Mouse (Mus musculus) liver, embryonic 11.5 days (tissue): Measurements from ENCODE around the gene Bcl7c. TPM values are rescaled to one million over a fixed set of nuclear protein-coding genes. Genes with fewer than 3 reads are reported as not detected.

ENCODE experiments used
- ATAC-seq: fragments of 200-750 bp; cut with Nextera tagmentation; replicated peaks from 2 replicates; pipeline ENCODE4 v1.8.0; 2017; ENCODE audit warnings: moderate number of reproducible peaks, mild to moderate bottlenecking, moderate TSS enrichment, moderate library complexity; ENCODE audit not compliant: low FRiP score
- DNase-seq: peaks from one replicate; pipeline ENCODE4 v3.0.0-alpha.2; 2017; ENCODE audit warnings: low spot score
- H3K27ac ChIP-seq: fragments of 300-500 bp; sonication (generic); 2 replicates; pipeline ENCODE4 v1.5.1; 2014; ENCODE audit warnings: mild to moderate bottlenecking, low read depth, low read length, control low read depth
- H3K27me3 ChIP-seq: fragments of 300-500 bp; sonication (generic); replicated peaks from 2 replicates; pipeline ENCODE4 v1.6.1; 2014; ENCODE audit warnings: low read length, mixed read lengths; ENCODE audit not compliant: control insufficient read depth, insufficient read depth
- H3K36me3 ChIP-seq: fragments of 300-500 bp; sonication (generic); 2 replicates; pipeline ENCODE4 v1.6.1; 2014; ENCODE audit warnings: mild to moderate bottlenecking, low read length, moderate library complexity, mixed read lengths; ENCODE audit not compliant: control insufficient read depth, insufficient read depth
- H3K4me1 ChIP-seq: fragments of 300-500 bp; sonication (generic); replicated peaks from 2 replicates; pipeline ENCODE4 v1.6.1; 2014; ENCODE audit warnings: low read length, mixed read lengths; ENCODE audit not compliant: control insufficient read depth, insufficient read depth
- H3K4me2 ChIP-seq: fragments of 300-500 bp; sonication (generic); 2 replicates; pipeline ENCODE4 v1.6.1; 2014; ENCODE audit warnings: mild to moderate bottlenecking, control low read depth, moderate library complexity
- H3K4me3 ChIP-seq: fragments of 300-500 bp; sonication (generic); 2 replicates; pipeline ENCODE4 v1.5.1; 2014; ENCODE audit warnings: low read depth, low read length, control low read depth
- H3K9ac ChIP-seq: fragments of 300-500 bp; sonication (generic); 2 replicates; pipeline ENCODE4 v1.6.1; 2014; ENCODE audit warnings: low read depth, low read length, control low read depth
- H3K9me3 ChIP-seq: fragments of 300-500 bp; sonication (generic); 2 replicates; pipeline ENCODE4 v1.6.1; 2016; ENCODE audit warnings: low read length, inconsistent platforms, mixed read lengths; ENCODE audit not compliant: control insufficient read depth
- WGBS: fragments of 180-500 bp; shearing (Covaris S2); extraction: QIAGEN DNeasy Blood & Tissue Kit; methylation state at CpG from one replicate; pipeline ENCODE4 v1.1.7; 2014; 5-methylcytosine and 5-hydroxymethylcytosine counted together
- polyA plus RNA-seq: library from polyadenylated mRNA; unstranded; fragments of >200 nt; fragmentation: Nextera tagmentation; extraction: Ambion mirVana; gene quantifications from 2 replicates; pipeline ENCODE4 v1.2.1, GENCODE M21; 2014

The Bcl7c gene
- 46.8 and 50.7 TPM in 2 replicates for polyA plus RNA-seq

DNA sequence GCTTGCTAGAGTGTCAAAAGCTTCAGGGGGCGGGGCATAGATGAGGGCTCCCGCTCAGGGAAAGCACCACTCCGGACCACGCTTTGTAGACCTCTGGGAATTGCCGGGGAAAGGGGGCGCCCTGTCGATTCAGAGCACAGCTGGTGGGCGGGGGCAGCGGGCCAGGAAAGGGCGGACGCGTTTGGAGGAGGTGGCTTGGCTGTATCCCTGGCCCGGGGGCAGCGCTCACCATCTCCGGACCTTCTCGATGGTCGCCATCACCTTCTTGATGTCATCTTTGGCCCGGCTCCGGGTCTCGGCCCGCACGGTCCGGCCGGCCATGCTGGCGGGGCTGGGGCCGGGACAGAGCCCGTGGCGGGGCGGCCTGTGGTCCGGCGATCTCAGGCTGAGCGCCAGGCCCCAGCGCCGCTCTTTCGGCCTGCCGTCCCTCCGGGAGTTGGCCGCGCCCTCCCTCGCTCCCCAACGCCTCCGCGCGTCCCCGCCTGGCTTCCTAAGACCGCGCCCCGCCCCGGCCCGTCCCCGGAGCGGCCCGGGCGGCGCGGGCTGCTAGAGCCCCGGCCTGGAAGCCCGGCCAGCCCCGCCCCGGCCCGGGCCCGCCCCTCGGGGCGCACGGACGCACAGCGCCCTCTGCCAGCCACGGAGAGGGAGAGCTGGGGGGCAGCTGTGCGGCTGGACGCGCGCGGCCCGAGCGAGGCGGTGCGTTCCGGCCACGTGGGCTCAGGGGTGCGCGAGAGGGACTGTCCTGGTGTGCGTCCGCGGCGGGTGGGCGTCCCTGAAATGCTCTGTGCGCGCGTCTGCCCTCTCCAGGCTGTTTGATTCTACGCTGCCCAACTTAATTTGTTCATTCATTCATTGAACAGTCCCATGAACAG, at the start of gene Bcl7c:
TSS of gene Bcl7c (minus strand) at position 727 of the 872 bp plus-strand sequence.
- Histone ChIP-seq H3K4me2 (peak within 1 kb of the TSS; percentile 83), H3K4me3 (peak within 1 kb of the TSS; percentile 71), H3K36me3 (peaks cover 2% of the 10 kb centered on the region; the same call in 1 of the 2 replicates), H3K27me3 (no peaks in the 10 kb centered on the region), H3K9me3 (no peaks in the 10 kb centered on the region), H3K27ac (peak within 1 kb of the TSS; percentile 91), H3K4me1 (peaks cover 21% of the 10 kb centered on the region), H3K9ac (peak within 1 kb of the TSS; percentile 77)
- ATAC-seq (peak; percentile 88), DNase-seq (peak; percentile 93)
- under 1% methylated on average over 84 of the region's 90 CpGs for WGBS

DNA sequence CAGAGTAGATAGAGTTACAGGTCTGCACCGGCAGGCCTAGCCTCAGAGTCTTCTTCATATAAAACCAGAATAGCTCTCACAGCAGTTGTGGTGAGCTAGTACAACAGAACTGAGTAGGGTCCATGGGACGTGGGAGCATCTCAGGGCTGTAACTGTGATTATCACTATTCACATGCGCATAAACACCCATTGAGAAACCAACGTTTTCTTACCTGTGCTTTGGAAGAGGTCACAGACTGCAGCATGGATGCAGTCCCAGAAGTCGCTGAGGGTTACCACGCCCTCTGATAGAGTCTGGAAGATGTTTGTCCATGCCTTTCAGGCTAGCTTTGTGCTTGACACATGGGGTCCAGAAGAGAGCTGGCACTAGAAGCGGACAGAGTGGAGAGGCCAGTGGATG, 45.0 kb upstream of the Bcl7c start:
- no peak overlapping the region for H3K4me3 ChIP-seq
- no peak for ATAC-seq
- H3K27me3 ChIP-seq = no peaks in the 10 kb centered on the region
- no peaks in the 10 kb centered on the region for H3K4me1 ChIP-seq
- WGBS = 85% methylated on average over 7 of the region's 7 CpGs
- H3K4me2 ChIP-seq = no peak overlapping the region
- H3K27ac ChIP-seq = no peak overlapping the region
- DNase-seq = no peak
- no peaks in the 10 kb centered on the region for H3K9me3 ChIP-seq
- no peak overlapping the region for H3K9ac ChIP-seq
- H3K36me3 ChIP-seq = peaks cover 44% of the 10 kb centered on the region

DNA sequence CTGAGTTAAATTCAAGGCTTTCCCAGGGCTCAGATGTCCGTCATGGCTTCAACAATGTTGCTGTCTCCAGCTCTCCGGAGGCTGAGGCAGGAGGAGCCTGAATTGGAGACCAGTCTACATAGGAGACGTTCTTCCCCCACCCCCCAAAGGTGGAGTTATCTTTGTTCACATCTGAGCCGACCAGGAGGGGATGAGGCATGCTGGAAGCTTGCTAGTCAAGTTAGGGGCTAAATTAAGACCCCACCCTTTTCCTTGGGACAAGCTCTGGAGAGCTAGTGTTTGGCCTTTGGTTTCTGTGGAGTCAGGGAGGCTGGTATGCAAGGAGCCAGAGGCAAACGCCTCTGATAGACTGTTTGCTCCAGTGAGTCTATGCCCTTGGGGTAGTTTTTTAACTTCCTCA, 44.4 kb upstream of the Bcl7c start:
- WGBS = 69% methylated on average over 5 of the region's 5 CpGs
- Histone ChIP-seq H3K4me3 (no peak overlapping the region), H3K27me3 (no peaks in the 10 kb centered on the region)

DNA sequence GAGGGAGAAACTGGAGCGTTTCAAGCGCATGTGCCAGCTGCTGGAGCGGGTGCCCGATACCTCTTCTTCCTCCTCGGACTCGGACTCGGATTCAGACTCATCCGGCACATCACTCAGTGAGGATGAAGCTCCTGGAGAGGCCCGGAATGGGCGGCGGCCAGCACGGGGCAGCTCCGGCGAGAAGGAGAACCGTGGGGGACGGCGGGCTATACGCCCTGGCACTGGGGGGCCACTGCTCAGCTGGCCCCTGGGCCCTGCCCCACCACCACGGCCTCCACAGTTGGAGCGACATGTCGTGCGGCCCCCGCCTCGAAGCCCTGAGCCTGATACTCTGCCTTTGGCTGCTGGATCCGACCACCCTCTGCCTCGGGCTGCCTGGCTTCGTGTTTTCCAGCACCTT, 43.3 kb upstream of the Bcl7c start:
- no peak overlapping the region for H3K9ac ChIP-seq
- H3K4me3 ChIP-seq = no peak overlapping the region
- ATAC-seq (no peak), DNase-seq (no peak)
- no peak overlapping the region for H3K27ac ChIP-seq
- no peaks in the 10 kb centered on the region for H3K27me3 ChIP-seq
- H3K4me2 ChIP-seq = no peak overlapping the region
- no peaks in the 10 kb centered on the region for H3K4me1 ChIP-seq
- H3K36me3 ChIP-seq = peaks cover 33% of the 10 kb centered on the region
- WGBS = 92% methylated on average over 27 of the region's 27 CpGs
- H3K9me3 ChIP-seq = no peaks in the 10 kb centered on the region

More for the DNA sequence above, 44.4 kb upstream of the Bcl7c start:
- H3K4me1 ChIP-seq = no peaks in the 10 kb centered on the region
- no peak for ATAC-seq
- no peak overlapping the region for H3K9ac ChIP-seq
- no peaks in the 10 kb centered on the region for H3K9me3 ChIP-seq
- no peak for DNase-seq
- no peak overlapping the region for H3K4me2 ChIP-seq
- H3K36me3 ChIP-seq = peaks cover 41% of the 10 kb centered on the region
- no peak overlapping the region for H3K27ac ChIP-seq

DNA sequence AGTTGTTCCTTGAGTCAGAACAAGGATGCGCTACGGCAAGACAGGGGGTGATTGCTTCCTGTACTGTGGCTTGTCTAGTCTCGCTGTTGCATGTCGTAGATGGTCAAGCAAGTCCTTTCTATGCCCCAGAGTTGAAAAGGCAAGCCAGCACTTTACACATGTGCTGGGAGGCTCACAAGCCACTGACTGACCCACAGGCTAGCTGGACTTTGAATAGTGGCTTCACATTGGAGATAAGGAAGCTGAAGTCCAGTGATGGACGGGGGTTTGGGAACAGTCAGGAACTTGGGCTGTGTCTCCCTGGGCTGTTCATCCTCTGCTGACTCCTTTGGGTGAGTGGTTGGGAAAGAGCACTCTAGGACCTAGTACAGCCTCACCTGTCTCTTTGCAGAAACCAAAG, 42.9 kb upstream of the Bcl7c start:
- ATAC-seq (no peak), DNase-seq (no peak)
- Histone ChIP-seq H3K9ac (no peak overlapping the region), H3K4me3 (no peak overlapping the region), H3K27me3 (no peaks in the 10 kb centered on the region), H3K4me1 (peaks cover 3% of the 10 kb centered on the region; the same call in 1 of the 2 replicates), H3K36me3 (peaks cover 28% of the 10 kb centered on the region), H3K9me3 (no peaks in the 10 kb centered on the region), H3K4me2 (no peak overlapping the region), H3K27ac (no peak overlapping the region)
- WGBS = 87% methylated on average over 5 of the region's 5 CpGs

DNA sequence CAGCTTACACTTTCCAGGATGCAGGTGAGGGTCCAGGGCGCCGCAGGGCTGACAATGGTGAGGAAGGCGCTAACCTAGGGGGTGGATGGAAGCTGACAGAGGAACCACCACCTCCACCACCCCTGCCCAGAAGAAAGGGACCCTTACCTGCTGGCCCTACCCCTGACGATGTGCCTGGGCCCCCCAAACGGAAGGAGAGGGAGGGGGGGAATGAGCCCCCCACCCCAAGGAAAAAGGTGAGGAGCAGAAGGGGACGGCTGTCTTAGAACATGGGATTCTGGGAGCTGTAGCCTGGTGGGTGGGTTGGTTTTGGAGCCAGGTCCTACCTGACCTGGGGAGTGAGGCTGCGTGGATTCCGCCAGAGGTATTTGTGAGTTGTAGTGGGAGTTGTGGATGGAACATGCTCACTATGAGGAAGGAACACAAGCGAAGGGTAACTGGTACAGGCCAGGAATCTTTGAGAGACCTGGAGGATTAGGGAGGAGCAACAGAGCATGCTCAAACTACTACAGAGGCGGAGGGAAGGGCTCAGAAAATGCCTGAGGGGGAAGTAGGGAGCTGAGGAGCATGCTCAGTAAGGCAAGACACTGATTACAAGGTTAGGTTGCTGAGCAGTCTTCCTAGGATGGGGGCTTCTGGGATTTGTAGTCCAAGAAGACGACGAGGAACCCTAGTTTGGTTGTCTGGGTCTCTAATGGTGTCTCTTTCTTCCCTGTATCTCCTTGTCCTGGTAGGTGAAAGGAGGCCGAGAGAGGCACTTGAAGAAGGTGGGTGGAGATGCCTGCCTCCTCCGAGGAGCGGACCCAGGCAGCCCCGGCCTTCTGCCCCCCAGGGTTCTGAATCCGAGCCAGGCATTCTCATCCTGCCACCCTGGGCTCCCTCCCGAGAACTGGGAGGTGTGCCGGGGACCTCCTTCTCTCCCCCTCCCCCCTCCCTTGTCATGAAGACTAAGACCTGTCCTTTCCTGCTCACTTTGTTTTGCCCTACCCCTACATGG, 41.7 kb upstream of the Bcl7c start:
- no peak overlapping the region for H3K4me2 ChIP-seq
- ATAC-seq = no peak

DNA sequence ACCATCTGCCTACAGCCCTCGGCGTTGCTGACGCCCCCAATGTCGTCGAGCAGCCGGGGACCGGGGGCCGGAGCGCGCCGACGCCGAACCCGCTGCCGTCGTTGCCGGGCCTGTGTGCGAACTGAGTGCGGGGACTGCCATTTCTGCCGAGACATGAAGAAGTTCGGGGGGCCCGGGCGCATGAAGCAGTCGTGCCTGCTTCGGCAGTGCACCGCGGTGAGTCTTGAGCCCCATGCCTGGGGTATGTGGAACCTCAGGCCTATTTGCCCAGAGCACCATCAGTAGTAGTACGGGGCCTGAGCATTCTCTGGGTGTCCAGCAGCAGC, 39.5 kb upstream of the Bcl7c start:
- no peaks in the 10 kb centered on the region for H3K27me3 ChIP-seq
- H3K4me1 ChIP-seq = peaks cover 7% of the 10 kb centered on the region
- H3K9me3 ChIP-seq = no peaks in the 10 kb centered on the region
- ATAC-seq (no peak), DNase-seq (no peak)
- H3K9ac ChIP-seq = no peak overlapping the region
- no peak overlapping the region for H3K27ac ChIP-seq
- 91% methylated on average over 28 of the region's 28 CpGs for WGBS
- peak overlapping the region; percentile 98; the same call in 1 of the 2 replicates for H3K4me2 ChIP-seq
- H3K4me3 ChIP-seq = peak overlapping the region; percentile 76; the same call in 1 of the 2 replicates
- H3K36me3 ChIP-seq = peaks cover 17% of the 10 kb centered on the region

More for the DNA sequence above, 41.7 kb upstream of the Bcl7c start:
- no peak overlapping the region for H3K27ac ChIP-seq
- H3K36me3 ChIP-seq = peaks cover 23% of the 10 kb centered on the region
- no peaks in the 10 kb centered on the region for H3K9me3 ChIP-seq
- DNase-seq = no peak
- H3K9ac ChIP-seq = no peak overlapping the region
- H3K4me3 ChIP-seq = no peak overlapping the region
- peaks cover 3% of the 10 kb centered on the region; the same call in 1 of the 2 replicates for H3K4me1 ChIP-seq
- no peaks in the 10 kb centered on the region for H3K27me3 ChIP-seq
- 87% methylated on average over 19 of the region's 19 CpGs for WGBS

DNA sequence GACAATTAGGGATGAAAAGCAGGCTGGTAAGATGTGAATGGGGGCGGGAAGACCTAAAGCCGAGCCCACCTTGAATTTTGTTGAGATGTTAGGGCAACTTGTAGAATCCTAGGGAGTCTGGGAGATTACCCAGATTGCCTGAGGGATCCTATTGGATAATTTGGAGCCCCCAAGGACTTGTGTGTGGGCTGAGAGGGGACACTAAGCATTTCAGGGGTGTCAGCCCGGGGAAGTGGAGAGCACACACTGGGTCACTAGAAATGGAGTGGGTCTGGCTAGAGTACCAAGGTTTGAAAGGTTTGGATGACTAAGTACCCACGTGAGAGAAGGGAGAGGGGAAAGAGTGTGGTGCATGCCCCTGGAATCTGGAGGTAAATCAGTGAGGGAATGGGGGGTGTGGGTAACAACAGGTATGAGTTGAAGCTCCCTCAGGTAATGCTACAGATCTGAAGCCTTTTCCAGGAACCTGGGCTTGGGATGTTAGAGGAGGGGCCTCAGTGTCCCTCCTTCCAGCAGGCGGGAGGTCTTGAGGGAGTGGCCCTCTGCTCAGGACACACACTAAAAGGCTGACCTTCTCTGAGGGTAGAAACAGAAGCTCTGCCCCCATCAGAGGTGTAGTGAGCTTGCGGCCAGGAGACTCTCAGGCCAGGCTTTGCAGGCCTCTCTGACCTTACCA, 39.0 kb upstream of the Bcl7c start:
- H3K9me3 ChIP-seq = no peaks in the 10 kb centered on the region
- no peaks in the 10 kb centered on the region for H3K27me3 ChIP-seq
- ATAC-seq (no peak), DNase-seq (no peak)
- 61% methylated on average over 6 of the region's 6 CpGs for WGBS
- H3K4me3 ChIP-seq = peak overlapping the region; percentile 76
- H3K36me3 ChIP-seq = peaks cover 17% of the 10 kb centered on the region
- peaks cover 7% of the 10 kb centered on the region for H3K4me1 ChIP-seq
- H3K27ac ChIP-seq = 0 out of 2 replicates have a peak overlapping the region, but pooled peaks have one; percentile 86
- H3K9ac ChIP-seq = no peak overlapping the region; the same call in 1 of the 2 replicates
- H3K4me2 ChIP-seq = peak overlapping the region; percentile 98
